Comparison of ENCODE assay signal across 8 mouse cellular contexts in the genomic region with DNA sequence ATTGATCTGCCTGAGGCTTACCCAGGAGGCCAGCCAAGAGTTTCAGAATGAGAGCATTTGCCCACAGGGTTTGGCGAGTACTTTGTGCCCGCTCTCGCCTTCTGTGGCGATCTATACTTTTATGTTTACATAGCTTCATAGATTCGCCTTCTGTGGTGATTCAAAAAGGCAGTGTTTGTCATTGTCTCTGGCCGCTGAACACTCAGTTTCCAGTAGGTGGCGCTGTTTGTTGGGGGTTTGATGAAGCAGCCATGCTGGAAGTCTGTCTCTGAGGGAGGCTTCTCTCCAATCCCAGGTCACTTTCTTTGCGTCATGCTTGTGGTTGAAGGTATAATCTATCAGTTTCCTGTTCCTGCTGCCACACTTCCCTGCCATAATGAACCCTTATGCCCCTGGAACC. TPM values are rescaled to one million over a fixed set of nuclear protein-coding genes. Genes with fewer than 3 reads are reported as not detected.
A peak's percentile ranks its signal among the peaks of the same experiment; 100 is the strongest.
DNase-seq lines count a peak whose midpoint lies in the region; ATAC-seq lines count a peak whose summit lies in the region.

No protein-coding gene starts in this region.

- ATAC-seq in midbrain, embryonic 11.5 days (ENCODE audit: low FRiP score), result peak; percentile 31; the same call in 1 of the 2 replicates
- no peak for ATAC-seq in midbrain, embryonic 16.5 days
- ATAC-seq in liver, embryonic 16.5 days (ENCODE audit: low read depth), result peak; percentile 17; the same call in 1 of the 2 replicates
- no peak for ATAC-seq in frontal cortex, adult (ENCODE audit: low TSS enrichment)

- WGBS in midbrain, embryonic 11.5 days, result 25% methylated on average over 8 of the region's 8 CpGs
- 19% methylated on average over 8 of the region's 8 CpGs for WGBS in midbrain, embryonic 16.5 days
- WGBS in liver, embryonic 16.5 days (ENCODE audit: insufficient replicate concordance), result 11% methylated on average over 8 of the region's 8 CpGs

- no peaks in the 10 kb centered on the region for H3K4me1 ChIP-seq in midbrain, embryonic 11.5 days (ENCODE audit: control insufficient read depth, insufficient read depth, low read length)
- H3K4me1 ChIP-seq in midbrain, embryonic 16.5 days (ENCODE audit: control insufficient read depth, insufficient read depth, low read length), result no peaks in the 10 kb centered on the region
- no peaks in the 10 kb centered on the region for H3K4me1 ChIP-seq in liver, embryonic 16.5 days (ENCODE audit: control insufficient read depth, low read depth, low read length)

- H3K27me3 ChIP-seq in midbrain, embryonic 11.5 days (ENCODE audit: control insufficient read depth, insufficient read depth, low read length), result no peaks in the 10 kb centered on the region
- H3K27me3 ChIP-seq in midbrain, embryonic 16.5 days (ENCODE audit: control insufficient read depth, insufficient read depth, low read depth, low read length), result no peaks in the 10 kb centered on the region
- no peaks in the 10 kb centered on the region for H3K27me3 ChIP-seq in liver, embryonic 16.5 days (ENCODE audit: control insufficient read depth, insufficient read depth, low read depth, low read length)

- DNase-seq in midbrain, embryonic 11.5 days (ENCODE audit: low spot score, missing footprints), result peak; percentile 97
- DNase-seq in ZHBTc4 (ENCODE audit: low read depth, low spot score), result peak; percentile 79
- peak; percentile 44 to 45 for DNase-seq in cerebellum, postnatal 36 days
- DNase-seq in induced T-regulatory cell, adult 2 months (ENCODE audit: low read depth), result peak; percentile 89
- peak; percentile 22 for DNase-seq in retina, adult 2 months (ENCODE audit: low read depth, low spot score)

- H3K4me2 ChIP-seq in midbrain, embryonic 11.5 days, result no peak overlapping the region
- H3K4me2 ChIP-seq in midbrain, embryonic 16.5 days (ENCODE audit: low read length), result no peak overlapping the region
- no peak overlapping the region for H3K4me2 ChIP-seq in liver, embryonic 16.5 days (ENCODE audit: low read depth, low read length)

- no peaks in the 10 kb centered on the region for H3K9me3 ChIP-seq in midbrain, embryonic 11.5 days (ENCODE audit: control insufficient read depth, low read length)
- no peaks in the 10 kb centered on the region for H3K9me3 ChIP-seq in midbrain, embryonic 16.5 days (replicated peaks; ENCODE audit: control insufficient read depth, low read length, poor library complexity, severe bottlenecking)
- H3K9me3 ChIP-seq in liver, embryonic 16.5 days (replicated peaks; ENCODE audit: control insufficient read depth, low read length), result no peaks in the 10 kb centered on the region

- peak overlapping the region; percentile 16; the same call in 1 of the 2 replicates for H3K9ac ChIP-seq in midbrain, embryonic 11.5 days (ENCODE audit: low read length)
- no peak overlapping the region for H3K9ac ChIP-seq in midbrain, embryonic 16.5 days (ENCODE audit: low read depth, low read length)
- H3K9ac ChIP-seq in liver, embryonic 16.5 days (ENCODE audit: low read depth, low read length), result no peak overlapping the region

- H3K4me3 ChIP-seq in midbrain, embryonic 11.5 days (ENCODE audit: low read depth, low read length), result no peak overlapping the region
- H3K4me3 ChIP-seq in midbrain, embryonic 16.5 days (ENCODE audit: low read depth, low read length), result no peak overlapping the region
- H3K4me3 ChIP-seq in liver, embryonic 16.5 days (ENCODE audit: low read depth, low read length), result no peak overlapping the region

- H3K27ac ChIP-seq in midbrain, embryonic 11.5 days (ENCODE audit: low read depth, low read length), result no peak overlapping the region
- H3K27ac ChIP-seq in midbrain, embryonic 16.5 days (ENCODE audit: low read length), result no peak overlapping the region
- no peak overlapping the region for H3K27ac ChIP-seq in liver, embryonic 16.5 days (ENCODE audit: low read length)

- no peaks in the 10 kb centered on the region for H3K36me3 ChIP-seq in midbrain, embryonic 11.5 days (ENCODE audit: control insufficient read depth, insufficient read depth, low read length)
- H3K36me3 ChIP-seq in midbrain, embryonic 16.5 days (ENCODE audit: control insufficient read depth, insufficient read depth, low read length), result no peaks in the 10 kb centered on the region
- H3K36me3 ChIP-seq in liver, embryonic 16.5 days (ENCODE audit: control insufficient read depth, insufficient read depth), result no peaks in the 10 kb centered on the region

RNA-seq across cellular contexts. Expression of a gene that starts 22.0 kb away (rescaled TPM):
- polyA plus RNA-seq in midbrain, embryonic 11.5 days (2014; fragmentation: Nextera tagmentation; extraction: Ambion mirVana), result not detected in 2 replicates
- not detected in 2 replicates for polyA plus RNA-seq in midbrain, embryonic 16.5 days (2015; fragmentation: Nextera tagmentation; extraction: Ambion mirVana)
- 0.07 TPM in 1 of 2 replicates, not detected in the other for polyA plus RNA-seq in liver, embryonic 16.5 days (2015; fragmentation: Nextera tagmentation; extraction: Ambion mirVana)

RNA-seq across cellular contexts. Expression of a gene that starts 34.7 kb away (rescaled TPM):
- polyA plus RNA-seq in midbrain, embryonic 11.5 days (2014; fragmentation: Nextera tagmentation; extraction: Ambion mirVana), result not detected in 2 replicates
- polyA plus RNA-seq in midbrain, embryonic 16.5 days (2015; fragmentation: Nextera tagmentation; extraction: Ambion mirVana), result not detected in 2 replicates
- 0.09 and 0.13 TPM in 2 replicates for polyA plus RNA-seq in liver, embryonic 16.5 days (2015; fragmentation: Nextera tagmentation; extraction: Ambion mirVana)

RNA-seq across cellular contexts. Expression of a gene that starts 46.3 kb away (rescaled TPM):
- not detected in 2 replicates for polyA plus RNA-seq in midbrain, embryonic 11.5 days (2014; fragmentation: Nextera tagmentation; extraction: Ambion mirVana)
- not detected in 2 replicates for polyA plus RNA-seq in midbrain, embryonic 16.5 days (2015; fragmentation: Nextera tagmentation; extraction: Ambion mirVana)
- not detected in 2 replicates for polyA plus RNA-seq in liver, embryonic 16.5 days (2015; fragmentation: Nextera tagmentation; extraction: Ambion mirVana)

RNA-seq across cellular contexts. Expression of a gene that starts 52.7 kb away (rescaled TPM):
- polyA plus RNA-seq in midbrain, embryonic 11.5 days (2014; fragmentation: Nextera tagmentation; extraction: Ambion mirVana), result not detected in 2 replicates
- polyA plus RNA-seq in midbrain, embryonic 16.5 days (2015; fragmentation: Nextera tagmentation; extraction: Ambion mirVana), result 0.05 TPM in 1 of 2 replicates, not detected in the other
- polyA plus RNA-seq in liver, embryonic 16.5 days (2015; fragmentation: Nextera tagmentation; extraction: Ambion mirVana), result not detected in 2 replicates

Comparison
In these comparisons a context has a peak if more than half of its experiments do, and no peak if none do; other contexts are left out.
1. ATAC-seq: peak in midbrain, embryonic 11.5 days (single experiment) and liver, embryonic 16.5 days (single experiment); none in midbrain, embryonic 16.5 days (single experiment) and frontal cortex, adult (single experiment).
2. DNase-seq: peak in every context shown above with its lines; median percentile 97 in midbrain, embryonic 11.5 days; 89 in induced T-regulatory cell, adult 2 months; 79 in ZHBTc4; 44 in cerebellum, postnatal 36 days; 22 in retina, adult 2 months.